Mouse (Mus musculus): ENCODE measurements around the gene Pkd1l1.
A peak's percentile ranks its signal among the peaks of the same experiment; 100 is the strongest.

Gene Pkd1l1

DNA sequence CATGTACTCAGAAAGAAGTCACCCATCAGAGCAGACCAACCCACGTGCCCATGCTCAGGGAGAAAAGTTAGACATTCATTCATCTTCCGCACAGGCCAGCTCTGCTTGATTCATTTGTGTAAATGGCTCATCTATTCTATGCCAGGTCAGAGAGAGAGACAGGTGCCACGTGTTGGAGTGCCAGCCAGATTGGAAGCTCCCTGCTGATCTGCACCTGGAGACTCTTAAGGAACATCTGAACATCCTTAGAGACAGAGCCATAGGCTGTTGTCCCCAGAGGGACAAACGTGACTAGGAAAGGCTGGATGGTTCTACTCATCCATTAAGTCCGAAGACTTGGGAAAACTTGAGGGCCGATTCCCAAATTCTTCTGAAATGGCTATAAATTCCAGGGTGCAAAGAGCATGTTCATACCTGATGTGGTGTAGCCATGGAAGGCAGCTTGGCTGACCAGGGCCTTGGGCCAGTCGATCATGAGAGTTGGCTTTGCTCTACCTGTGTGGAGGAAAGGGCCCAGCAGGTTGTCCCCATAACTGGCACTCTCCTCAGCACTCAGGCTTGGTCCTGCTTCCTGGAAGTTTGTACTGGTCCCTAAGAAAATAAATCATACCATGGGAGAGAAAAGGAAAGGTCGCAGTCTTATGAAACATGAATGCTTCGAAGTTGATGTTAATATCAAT lies 36.5 kb downstream of the Pkd1l1 start:
- DNase-seq (ENCODE audit: low spot score), result no peak

DNA sequence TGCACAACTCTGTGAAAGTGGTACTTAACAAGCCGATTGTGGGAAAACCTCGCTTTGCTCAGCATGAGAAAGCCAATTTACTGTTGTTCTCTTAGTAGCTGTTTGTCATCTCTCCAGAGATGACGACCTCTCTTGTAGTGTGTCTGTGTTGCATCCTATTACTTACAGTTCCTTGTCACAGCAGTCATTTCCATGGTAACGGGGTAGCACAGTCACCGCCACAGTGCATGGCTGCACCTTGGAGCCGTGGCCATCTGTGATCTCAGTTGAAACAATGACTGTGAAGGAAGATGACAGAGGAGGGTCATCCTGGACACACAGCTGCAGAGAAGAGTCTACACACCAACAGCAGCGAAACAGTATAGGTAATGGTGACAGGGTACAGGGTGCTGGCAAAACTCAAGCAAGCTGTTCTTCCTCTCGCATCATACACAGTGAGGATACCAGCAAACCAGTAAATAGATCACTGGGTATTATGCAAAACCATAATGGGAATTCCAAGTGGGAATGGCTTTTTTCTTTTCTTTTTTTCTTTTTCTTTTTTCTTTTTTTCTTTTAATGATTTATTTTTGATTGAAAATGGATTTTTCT lies 56.9 kb downstream of the Pkd1l1 start:
- DNase-seq (ENCODE audit: low spot score), result no peak

- no peak for DNase-seq (ENCODE audit: low spot score)
Observed at GRCm38 (mm10) chr11:8882793-8883192, 90.3 kb downstream of the Pkd1l1 start.

DNA sequence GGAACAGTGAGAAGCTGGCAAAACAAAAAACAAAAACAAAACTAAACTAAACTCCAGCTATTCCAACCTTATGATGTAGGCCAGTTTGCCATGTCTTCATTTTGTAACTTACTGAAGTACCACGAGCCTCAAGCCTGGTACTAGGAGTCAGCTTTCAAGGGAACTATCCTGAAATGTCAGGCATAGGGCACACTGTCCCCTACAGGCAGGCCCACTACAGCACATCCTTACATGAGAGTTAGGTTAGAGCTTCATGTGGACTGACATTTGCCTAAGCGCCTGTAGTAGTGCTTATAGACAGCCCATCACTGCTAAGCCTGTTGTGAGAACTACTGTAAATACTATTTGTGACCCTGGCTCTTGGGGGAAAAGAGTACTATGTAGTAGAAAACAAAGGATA lies 91.5 kb downstream of the Pkd1l1 start:
- DNase-seq (ENCODE audit: low spot score), result no peak

DNA sequence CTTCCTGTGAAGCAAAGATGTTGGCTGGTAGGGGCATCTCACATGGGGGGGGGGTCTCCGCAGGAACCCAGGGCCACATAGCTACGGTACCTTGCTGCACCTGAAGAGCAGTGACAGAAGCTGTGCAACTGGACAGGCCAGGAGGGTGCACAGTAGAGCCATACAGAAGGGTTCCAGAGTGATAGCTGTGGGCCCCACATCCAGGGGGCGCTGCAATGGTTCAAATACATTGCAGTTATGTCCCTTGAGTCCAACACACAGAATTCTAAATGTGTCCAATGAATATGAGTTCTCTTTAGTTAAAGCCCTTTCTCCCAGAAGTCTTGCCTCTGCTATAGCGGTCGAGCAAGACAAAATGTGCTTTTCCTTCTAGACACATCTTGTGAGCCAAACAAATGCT lies 103.0 kb downstream of the Pkd1l1 start:
- DNase-seq (ENCODE audit: low spot score), result no peak

DNA sequence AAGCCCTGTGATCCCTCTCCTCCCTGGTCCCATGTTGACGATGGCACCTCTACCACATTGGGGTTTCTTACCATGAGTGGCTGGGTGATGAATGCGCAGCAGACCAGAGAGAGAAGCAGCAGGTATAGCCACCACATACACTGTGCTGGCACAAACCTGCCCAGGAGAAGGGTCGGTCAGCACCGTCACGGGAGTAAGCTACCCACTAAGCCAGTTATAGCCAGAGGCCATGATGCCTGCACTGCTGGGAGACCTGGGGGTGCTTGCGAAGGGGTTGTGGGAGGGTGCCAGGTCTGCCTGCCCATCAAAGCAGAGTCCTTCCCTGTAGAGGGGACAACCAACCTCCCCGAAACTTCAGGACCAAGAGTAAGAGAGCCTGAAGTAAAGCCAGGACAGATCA lies 107.0 kb downstream of the Pkd1l1 start:
- DNase-seq (ENCODE audit: low spot score), result no peak

DNA sequence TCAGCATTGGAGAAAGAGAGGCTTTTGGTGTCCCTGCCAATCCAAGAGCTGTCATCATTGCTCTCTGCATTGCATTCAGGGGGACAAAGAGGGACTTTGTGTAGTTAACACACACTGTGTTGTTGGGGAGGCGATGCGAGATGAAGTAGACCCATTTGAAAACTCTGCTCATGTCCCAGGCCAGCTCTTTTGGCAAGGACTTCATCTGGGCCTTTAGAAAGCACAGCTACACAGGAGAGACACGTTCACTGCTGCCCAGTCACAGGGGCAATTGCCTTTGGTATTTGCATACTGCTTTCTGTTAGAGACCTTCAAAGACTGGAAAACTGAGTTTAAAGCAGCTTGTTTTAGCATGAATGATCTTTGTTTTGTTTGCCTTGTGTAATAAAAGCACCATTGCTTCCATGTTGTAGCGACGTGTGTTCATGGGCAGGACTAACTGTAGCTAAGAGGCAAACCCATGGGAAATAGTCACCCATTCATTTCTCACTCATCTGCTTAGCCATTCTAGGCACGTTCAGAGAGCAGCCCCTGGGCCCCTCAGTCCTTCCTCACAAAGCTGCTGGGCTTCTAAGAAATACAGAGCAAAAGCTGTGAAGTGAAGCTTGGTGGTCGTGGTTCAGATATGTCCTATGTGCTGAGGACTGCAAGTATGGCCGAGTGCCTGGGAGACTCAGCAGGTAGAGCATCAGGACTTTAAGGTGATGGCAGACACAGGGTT lies 109.0 kb downstream of the Pkd1l1 start:
- DNase-seq (ENCODE audit: low spot score), result no peak

DNA sequence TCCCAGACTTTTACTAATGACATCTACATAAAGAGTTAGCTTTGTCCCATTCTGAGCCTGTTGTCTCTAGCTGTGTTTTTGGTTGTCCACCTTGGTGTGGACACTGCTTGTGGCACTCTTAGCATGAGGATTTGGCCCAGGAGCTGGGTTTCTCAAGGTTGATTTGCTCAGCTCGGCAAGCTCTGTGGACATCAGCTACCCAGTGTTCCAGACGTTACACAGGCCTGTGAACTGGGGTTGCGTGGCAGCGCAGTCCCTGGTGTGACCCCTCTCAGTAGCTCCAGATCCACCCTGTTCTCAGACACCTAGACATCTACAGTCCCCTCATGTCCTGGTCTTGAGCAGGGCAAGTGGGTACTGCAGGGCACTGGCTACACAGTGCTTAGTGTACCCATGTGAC lies 110.6 kb downstream of the Pkd1l1 start:
- no peak for DNase-seq (ENCODE audit: low spot score)

- no peak for DNase-seq (ENCODE audit: low spot score)
Observed at GRCm38 (mm10) chr11:8861978-8862377, 111.1 kb downstream of the Pkd1l1 start.

GRCm38 (mm10) chr11:8860878-8861277 lies 112.2 kb downstream of the Pkd1l1 start:
- peak; percentile 23 for DNase-seq (ENCODE audit: low spot score)

GRCm38 (mm10) chr11:8859868-8860267 lies 113.2 kb downstream of the Pkd1l1 start:
- peak; percentile 85 for DNase-seq (ENCODE audit: low spot score)

GRCm38 (mm10) chr11:8859041-8859440 lies 114.0 kb downstream of the Pkd1l1 start:
- no peak for DNase-seq (ENCODE audit: low spot score)

GRCm38 (mm10) chr11:8856125-8856524 lies 116.9 kb downstream of the Pkd1l1 start:
- no peak for DNase-seq (ENCODE audit: low spot score)

GRCm38 (mm10) chr11:8848049-8848448 lies 125.0 kb downstream of the Pkd1l1 start:
- no peak for DNase-seq (ENCODE audit: low spot score)

DNA sequence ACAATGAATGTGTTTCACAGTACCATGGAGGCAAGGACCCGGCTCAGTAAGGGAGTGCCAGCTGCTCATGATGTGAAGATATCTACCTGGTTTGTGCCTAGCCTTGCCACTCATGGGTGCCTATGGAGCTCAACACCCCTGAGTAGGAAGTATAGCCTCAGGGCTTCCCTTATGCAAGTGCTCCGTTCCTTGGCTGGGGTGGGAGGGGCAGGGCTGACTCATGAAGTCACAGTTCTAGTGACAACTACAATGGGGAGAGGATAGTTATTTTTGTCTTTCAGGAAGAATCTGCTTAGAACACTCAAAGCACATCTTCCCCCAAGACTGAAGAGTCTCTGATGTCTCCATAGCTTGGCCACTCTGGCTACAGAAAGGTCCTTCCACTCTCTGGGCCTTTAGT lies 125.4 kb downstream of the Pkd1l1 start:
- DNase-seq (ENCODE audit: low spot score), result no peak

GRCm38 (mm10) chr11:8836176-8836575 lies 136.9 kb downstream of the Pkd1l1 start:
- no peak for DNase-seq (ENCODE audit: low spot score)

GRCm38 (mm10) chr11:8834121-8834520 lies 138.9 kb downstream of the Pkd1l1 start:
- no peak for DNase-seq (ENCODE audit: low spot score)

GRCm38 (mm10) chr11:8830551-8830950 lies 142.5 kb downstream of the Pkd1l1 start:
- DNase-seq (ENCODE audit: low spot score), result no peak

- no peak for DNase-seq (ENCODE audit: low spot score)
Observed at GRCm38 (mm10) chr11:8829561-8829960, 143.5 kb downstream of the Pkd1l1 start.

DNA sequence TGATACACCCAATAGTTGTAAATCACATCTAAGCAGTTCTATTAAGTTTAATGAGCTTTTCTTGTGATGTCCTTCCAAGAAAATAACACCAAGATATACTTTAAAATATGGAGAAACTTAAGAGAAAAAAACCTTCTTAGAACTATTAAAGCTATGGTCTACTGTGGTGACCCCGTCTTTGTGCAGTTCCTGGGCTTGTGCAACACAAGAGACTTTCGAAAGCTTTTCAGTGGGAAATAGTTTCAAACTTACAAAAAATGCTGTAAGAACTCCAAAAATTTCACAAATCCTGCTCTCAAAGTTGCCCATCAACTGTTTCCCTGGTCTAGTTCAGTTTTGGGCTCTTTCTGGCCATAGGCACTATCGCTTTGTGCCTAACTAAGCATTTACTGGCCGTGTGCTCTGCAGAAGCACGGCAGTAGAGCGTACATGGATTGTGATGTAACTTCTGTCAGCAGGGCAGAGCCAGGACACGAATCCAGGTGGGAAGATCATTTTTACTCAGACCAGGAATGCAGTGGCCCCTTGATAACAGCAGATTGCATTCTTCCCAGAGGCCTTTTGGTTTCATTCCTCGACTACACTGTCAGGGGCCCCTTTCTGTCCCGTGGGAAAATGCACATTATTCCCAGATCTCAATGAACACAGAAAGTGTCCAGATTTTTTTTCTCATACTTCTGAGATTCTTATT lies 144.1 kb downstream of the Pkd1l1 start:
- no peak for DNase-seq (ENCODE audit: low spot score)

- no peak for DNase-seq (ENCODE audit: low spot score)
Observed at GRCm38 (mm10) chr11:8826609-8827008, 146.5 kb downstream of the Pkd1l1 start.

DNA sequence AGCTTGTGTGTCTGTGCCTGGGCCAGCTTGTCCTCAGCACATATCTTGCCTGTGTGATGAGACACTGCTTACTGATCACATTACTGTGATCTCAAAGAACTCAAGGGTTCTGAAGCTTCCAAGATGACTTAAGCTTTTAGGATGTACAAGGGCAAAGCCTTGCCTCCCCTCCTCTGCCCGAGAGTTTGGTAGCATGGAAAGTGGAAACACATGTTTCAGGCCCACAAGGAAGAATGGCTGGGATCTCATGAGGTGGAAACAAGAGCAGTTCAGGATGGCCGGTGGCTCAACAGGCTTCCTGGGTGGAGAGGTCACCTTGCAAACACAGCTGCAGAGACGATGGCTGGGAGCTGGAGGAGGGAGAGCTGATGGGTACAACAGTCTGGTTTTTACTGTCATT lies 147.0 kb downstream of the Pkd1l1 start:
- DNase-seq (ENCODE audit: low spot score), result no peak

- no peak for DNase-seq (ENCODE audit: low spot score)
Observed at GRCm38 (mm10) chr11:8825413-8825812, 147.7 kb downstream of the Pkd1l1 start.

Measured in urinary bladder, postnatal 14 days (tissue).